Mouse (Mus musculus) liver, embryonic 15.5 days (tissue): ENCODE results near the gene Snd1. TPM values are rescaled to one million over a fixed set of nuclear protein-coding genes. Genes with fewer than 3 reads are reported as not detected.

Experiments used
- ATAC-seq: fragments of 200-750 bp; cut with Nextera tagmentation; 2 replicates; pipeline ENCODE4 v1.8.0; 2017; ENCODE audit warnings: moderate number of reproducible peaks, mild to moderate bottlenecking, moderate library complexity; ENCODE audit not compliant: insufficient read depth
- H3K27ac ChIP-seq: fragments of 300-500 bp; sonication (generic); replicated peaks from 2 replicates; pipeline ENCODE4 v1.5.1; 2015; ENCODE audit warnings: mild to moderate bottlenecking, inconsistent platforms
- H3K27me3 ChIP-seq: fragments of 300-500 bp; sonication (generic); 2 replicates; pipeline ENCODE4 v1.6.1; 2015; ENCODE audit warnings: mild to moderate bottlenecking, inconsistent platforms
- H3K36me3 ChIP-seq: fragments of 300-500 bp; sonication (generic); replicated peaks from 2 replicates; pipeline ENCODE4 v1.6.1; 2015; ENCODE audit warnings: moderate library complexity, mild to moderate bottlenecking, inconsistent platforms
- H3K4me1 ChIP-seq: fragments of 300-500 bp; sonication (generic); replicated peaks from 2 replicates; pipeline ENCODE4 v1.6.1; 2015; ENCODE audit warnings: inconsistent platforms
- H3K4me2 ChIP-seq: fragments of 300-500 bp; sonication (generic); 2 replicates; pipeline ENCODE4 v1.6.1; 2015; ENCODE audit warnings: moderate library complexity, mild to moderate bottlenecking, inconsistent platforms
- H3K4me3 ChIP-seq: fragments of 300-500 bp; sonication (generic); replicated peaks from 2 replicates; pipeline ENCODE4 v1.5.1; 2015; ENCODE audit warnings: mild to moderate bottlenecking, inconsistent platforms
- H3K9ac ChIP-seq: fragments of 300-500 bp; sonication (generic); 2 replicates; pipeline ENCODE4 v1.6.1; 2015; ENCODE audit warnings: moderate library complexity, mild to moderate bottlenecking, inconsistent platforms
- H3K9me3 ChIP-seq: fragments of 300-500 bp; sonication (generic); replicated peaks from 2 replicates; pipeline ENCODE4 v1.6.1; 2016; ENCODE audit warnings: inconsistent platforms
- WGBS: fragments of 180-500 bp; shearing (Covaris S2); methylation state at CpG from one replicate; pipeline ENCODE4 v1.1.7; 2015; ENCODE audit warnings: mixed read lengths; ENCODE audit not compliant: insufficient replicate concordance; 5-methylcytosine and 5-hydroxymethylcytosine counted together
- polyA plus RNA-seq: library from polyadenylated mRNA; unstranded; fragments of >200 nt; fragmentation: Nextera tagmentation; extraction: Ambion mirVana; gene quantifications from 2 replicates; pipeline ENCODE4 v1.2.1, GENCODE M21; 2015

Snd1 gene
- polyA plus RNA-seq, 1 experiment from 2014 or later: 51.1 TPM

DNA sequence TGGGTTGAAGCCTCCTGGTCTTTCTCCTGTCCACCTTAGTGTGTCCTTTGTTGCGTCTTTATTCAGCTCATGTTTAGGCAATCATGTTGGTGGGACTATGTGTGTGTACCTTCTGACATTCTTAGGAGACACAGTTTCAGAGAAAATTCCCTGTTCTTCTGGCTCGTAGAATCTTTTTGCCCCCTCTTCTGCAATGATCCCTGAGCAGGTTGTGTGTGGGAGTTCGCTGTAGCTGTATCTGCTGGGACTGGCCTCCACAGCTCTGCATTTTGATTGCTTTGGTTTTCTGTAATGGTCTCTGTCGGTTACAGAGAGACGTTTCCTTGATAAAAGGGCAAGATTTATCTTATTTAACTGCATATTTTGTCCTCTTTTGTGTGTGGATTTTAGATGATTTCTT is 122.3 kb downstream of the Snd1 start:
- 78% methylated on average over 5 of the region's 5 CpGs for WGBS
- H3K4me2 ChIP-seq: no peak overlapping the region
- H3K36me3 ChIP-seq: no peaks in the 10 kb centered on the region
- ATAC-seq: no peak
- H3K4me1 ChIP-seq: peaks cover 36% of the 10 kb centered on the region
- H3K9me3 ChIP-seq: no peaks in the 10 kb centered on the region
- H3K27me3 ChIP-seq: no peaks in the 10 kb centered on the region
- H3K27ac ChIP-seq: no peak overlapping the region
- H3K9ac ChIP-seq: no peak overlapping the region
- no peak overlapping the region for H3K4me3 ChIP-seq

DNA sequence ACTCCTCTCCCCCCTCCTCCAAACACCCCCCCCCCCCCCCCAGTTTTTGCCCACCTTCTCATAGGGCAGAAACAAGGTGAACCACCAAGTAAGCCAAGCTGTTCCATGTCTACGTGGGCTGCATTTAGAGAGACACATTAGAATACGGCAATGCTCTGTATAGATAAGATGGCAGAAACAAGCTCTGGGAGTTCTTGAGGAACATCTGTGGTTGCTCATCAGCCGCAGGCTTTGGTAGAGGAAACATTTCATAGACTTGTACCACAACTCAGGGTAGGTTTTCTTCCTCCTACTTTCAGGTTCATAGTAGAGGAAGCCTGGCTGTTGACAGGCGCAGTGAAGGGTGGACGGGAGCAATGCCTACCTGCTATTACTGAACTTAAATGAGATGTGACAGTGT is 124.2 kb downstream of the Snd1 start:
- no peak overlapping the region for H3K4me3 ChIP-seq
- H3K4me2 ChIP-seq: peak overlapping the region; percentile 52
- H3K27ac ChIP-seq: peak overlapping the region; percentile 78
- no peaks in the 10 kb centered on the region for H3K27me3 ChIP-seq
- WGBS: 16% methylated on average over 5 of the region's 5 CpGs
- ATAC-seq: peak; percentile 75
- no peaks in the 10 kb centered on the region for H3K36me3 ChIP-seq
- H3K9ac ChIP-seq: no peak overlapping the region
- no peaks in the 10 kb centered on the region for H3K9me3 ChIP-seq
- peaks cover 52% of the 10 kb centered on the region for H3K4me1 ChIP-seq

DNA sequence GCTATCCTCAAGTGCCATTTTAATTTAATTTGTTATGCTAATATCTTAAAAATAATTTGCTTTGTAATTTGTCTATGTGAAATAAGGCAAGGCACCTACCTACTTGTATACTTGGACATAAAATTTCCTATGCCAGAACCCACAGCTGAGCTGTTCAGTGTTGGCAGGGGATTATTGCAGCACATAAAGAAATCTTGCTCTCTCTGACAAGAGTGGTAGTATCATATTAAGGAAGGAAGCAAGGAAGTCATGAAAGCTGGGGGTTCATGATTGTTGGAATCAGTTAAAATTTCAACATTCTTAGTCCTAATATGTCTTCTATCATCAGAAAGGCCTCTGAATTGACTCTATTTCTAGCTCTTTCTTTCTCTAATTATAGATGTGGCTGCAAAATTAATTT is 125.5 kb downstream of the Snd1 start:
- peaks cover 63% of the 10 kb centered on the region for H3K4me1 ChIP-seq
- no peak overlapping the region for H3K9ac ChIP-seq
- no peak overlapping the region for H3K4me3 ChIP-seq
- no peaks in the 10 kb centered on the region for H3K9me3 ChIP-seq
- ATAC-seq: no peak
- no peak overlapping the region for H3K4me2 ChIP-seq
- no peak overlapping the region for H3K27ac ChIP-seq
- H3K27me3 ChIP-seq: no peaks in the 10 kb centered on the region
- H3K36me3 ChIP-seq: no peaks in the 10 kb centered on the region

DNA sequence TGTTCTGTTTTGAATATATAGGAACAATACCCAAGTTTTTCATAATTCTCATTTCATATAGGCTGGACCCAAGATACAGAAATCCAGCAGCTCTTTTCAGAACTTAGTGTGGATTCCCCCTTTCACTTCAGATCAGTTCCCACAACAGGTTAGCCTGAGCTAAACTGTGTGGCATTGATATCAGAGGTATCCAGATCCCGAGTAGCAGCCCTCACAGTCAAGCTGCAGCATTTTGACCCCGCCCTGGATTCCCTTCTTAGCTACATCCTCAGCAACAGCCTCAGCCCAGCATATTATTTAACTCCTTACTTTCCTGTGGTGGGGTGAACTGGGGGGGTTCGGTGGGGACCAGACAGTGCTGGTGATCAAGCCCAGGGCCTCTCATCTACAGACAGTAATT is 128.5 kb downstream of the Snd1 start:
- Histone ChIP-seq H3K4me1 (peaks cover 73% of the 10 kb centered on the region), H3K27me3 (no peaks in the 10 kb centered on the region), H3K9ac (no peak overlapping the region), H3K27ac (0 out of 2 replicates have a peak overlapping the region, but pooled peaks have one; percentile 4), H3K4me2 (peak overlapping the region; percentile 26; the same call in 1 of the 2 replicates), H3K4me3 (no peak overlapping the region), H3K9me3 (no peaks in the 10 kb centered on the region), H3K36me3 (no peaks in the 10 kb centered on the region)
- 33% methylated on average over 3 of the region's 3 CpGs for WGBS
- peak; percentile 83 for ATAC-seq

DNA sequence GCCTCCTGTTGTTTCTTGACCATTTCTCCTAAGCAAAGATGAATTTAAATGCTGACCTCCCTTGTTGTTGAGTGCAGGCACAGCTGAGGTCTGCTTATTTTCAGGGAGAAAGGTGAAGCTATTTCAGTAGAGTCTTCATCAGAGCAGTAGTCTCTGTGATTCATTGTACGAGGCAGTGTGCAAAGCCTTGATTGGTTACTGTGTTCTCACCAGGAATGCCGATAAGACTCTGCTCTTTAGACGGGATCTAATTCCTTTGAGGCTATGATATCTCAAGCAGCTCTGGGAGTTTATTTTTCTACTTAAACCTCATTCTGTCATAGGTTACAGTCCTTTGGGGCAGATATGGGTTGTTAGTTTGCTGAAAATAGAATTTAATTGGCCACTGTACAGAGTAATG is 128.9 kb downstream of the Snd1 start:
- H3K4me2 ChIP-seq: peak overlapping the region; percentile 26; the same call in 1 of the 2 replicates
- H3K36me3 ChIP-seq: no peaks in the 10 kb centered on the region
- no peaks in the 10 kb centered on the region for H3K27me3 ChIP-seq
- WGBS: 59% methylated on average over 3 of the region's 3 CpGs
- H3K9ac ChIP-seq: no peak overlapping the region
- peaks cover 69% of the 10 kb centered on the region for H3K4me1 ChIP-seq
- H3K9me3 ChIP-seq: no peaks in the 10 kb centered on the region
- no peak for ATAC-seq
- no peak overlapping the region for H3K4me3 ChIP-seq
- 0 out of 2 replicates have a peak overlapping the region, but pooled peaks have one; percentile 7 for H3K27ac ChIP-seq

DNA sequence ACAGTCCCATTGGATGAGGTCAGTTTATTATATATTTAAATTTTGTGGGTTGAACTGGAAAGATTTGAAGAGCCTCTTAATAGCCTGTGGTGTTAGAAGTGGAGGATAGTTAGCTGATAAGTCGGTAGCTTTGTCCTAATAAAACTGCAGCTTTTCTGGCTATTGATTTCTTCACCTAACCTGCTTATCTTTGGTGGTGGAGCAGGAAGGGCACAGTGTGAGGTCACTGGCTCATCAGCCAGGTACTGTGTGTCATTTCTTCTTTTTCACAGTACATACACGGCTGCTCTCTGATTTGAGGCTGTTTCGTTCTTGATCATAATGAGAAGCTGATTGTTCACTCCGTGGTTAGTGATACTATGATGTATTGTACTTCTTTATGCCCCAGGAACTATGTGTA is 134.4 kb downstream of the Snd1 start:
- Histone ChIP-seq H3K4me1 (peaks cover 20% of the 10 kb centered on the region), H3K36me3 (no peaks in the 10 kb centered on the region), H3K4me2 (no peak overlapping the region), H3K9me3 (no peaks in the 10 kb centered on the region), H3K4me3 (no peak overlapping the region), H3K27ac (no peak overlapping the region), H3K9ac (no peak overlapping the region), H3K27me3 (no peaks in the 10 kb centered on the region)
- ATAC-seq: no peak
- 67% methylated on average over 4 of the region's 4 CpGs for WGBS

DNA sequence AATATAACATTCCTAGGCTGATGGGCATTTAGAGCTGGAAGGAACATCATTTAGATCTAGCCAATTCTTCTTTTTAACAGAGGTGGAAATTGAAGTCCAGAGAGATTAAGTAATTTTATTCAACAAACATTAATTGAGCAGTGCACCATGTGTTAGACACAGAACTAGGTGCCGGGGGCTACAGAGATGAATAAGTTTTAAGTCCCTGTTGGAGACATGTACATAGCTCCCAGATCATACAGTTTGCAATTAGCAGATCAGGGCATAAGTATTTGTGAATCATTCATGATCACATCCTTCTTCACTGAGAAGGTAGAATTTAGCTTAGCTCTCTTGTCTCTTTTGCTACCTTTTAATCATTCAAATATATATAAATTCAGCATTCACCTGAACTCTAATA is 135.2 kb downstream of the Snd1 start:
- H3K27me3 ChIP-seq: no peaks in the 10 kb centered on the region
- no peak for ATAC-seq
- H3K9me3 ChIP-seq: no peaks in the 10 kb centered on the region
- H3K9ac ChIP-seq: no peak overlapping the region
- H3K36me3 ChIP-seq: no peaks in the 10 kb centered on the region
- no peak overlapping the region for H3K4me2 ChIP-seq
- 87% methylated on average over 1 of the region's 1 CpGs for WGBS
- H3K4me1 ChIP-seq: peaks cover 15% of the 10 kb centered on the region
- no peak overlapping the region for H3K27ac ChIP-seq
- H3K4me3 ChIP-seq: no peak overlapping the region

DNA sequence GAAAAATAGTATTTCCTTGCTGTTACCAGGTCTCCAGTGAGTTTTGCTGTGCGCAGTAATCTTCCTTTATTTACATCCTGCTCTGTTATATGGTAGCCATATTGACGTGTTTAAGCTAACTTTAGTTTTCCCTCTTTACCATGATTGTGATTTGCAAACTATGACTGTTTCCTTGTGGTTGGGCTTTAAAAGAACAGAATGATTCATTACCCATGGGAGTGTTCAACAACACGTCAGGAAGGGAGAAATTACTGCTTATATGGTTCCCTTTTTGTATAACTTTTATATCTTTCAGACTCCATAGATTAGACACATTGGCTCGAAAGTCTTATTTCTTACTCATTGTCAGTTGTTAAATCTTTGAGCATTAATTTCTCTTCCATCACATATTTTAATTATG is 138.5 kb downstream of the Snd1 start:
- H3K36me3 ChIP-seq: no peaks in the 10 kb centered on the region
- no peak overlapping the region for H3K27ac ChIP-seq
- no peak overlapping the region for H3K9ac ChIP-seq
- no peaks in the 10 kb centered on the region for H3K27me3 ChIP-seq
- H3K4me2 ChIP-seq: no peak overlapping the region
- ATAC-seq: no peak
- no peak overlapping the region for H3K4me3 ChIP-seq
- H3K4me1 ChIP-seq: peaks cover 17% of the 10 kb centered on the region
- H3K9me3 ChIP-seq: no peaks in the 10 kb centered on the region
- WGBS: 71% methylated on average over 4 of the region's 4 CpGs

DNA sequence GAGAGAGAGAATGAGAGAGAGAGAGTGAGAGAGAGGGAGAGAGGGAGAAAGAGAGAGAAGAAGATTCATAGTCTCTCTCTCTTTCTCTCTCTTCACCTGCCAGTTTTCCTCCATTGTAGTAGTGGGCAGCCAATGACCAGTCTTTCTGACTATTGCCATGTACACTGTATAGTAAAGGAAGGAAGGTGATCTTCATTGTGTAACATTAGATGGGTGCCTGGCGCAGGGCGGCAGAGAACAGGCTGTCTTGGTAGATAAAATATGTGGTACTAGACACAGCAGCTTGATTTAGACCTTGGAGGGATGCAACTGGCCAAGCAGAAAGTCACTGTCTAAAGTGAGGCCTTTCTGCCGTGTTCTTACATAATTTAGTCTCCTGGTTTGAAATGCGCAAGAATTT is 139.9 kb downstream of the Snd1 start:
- Histone ChIP-seq H3K27me3 (no peaks in the 10 kb centered on the region), H3K4me2 (no peak overlapping the region), H3K27ac (no peak overlapping the region), H3K4me3 (no peak overlapping the region), H3K9me3 (no peaks in the 10 kb centered on the region), H3K36me3 (no peaks in the 10 kb centered on the region), H3K4me1 (peaks cover 30% of the 10 kb centered on the region), H3K9ac (no peak overlapping the region)
- 72% methylated on average over 4 of the region's 4 CpGs for WGBS
- ATAC-seq: no peak

DNA sequence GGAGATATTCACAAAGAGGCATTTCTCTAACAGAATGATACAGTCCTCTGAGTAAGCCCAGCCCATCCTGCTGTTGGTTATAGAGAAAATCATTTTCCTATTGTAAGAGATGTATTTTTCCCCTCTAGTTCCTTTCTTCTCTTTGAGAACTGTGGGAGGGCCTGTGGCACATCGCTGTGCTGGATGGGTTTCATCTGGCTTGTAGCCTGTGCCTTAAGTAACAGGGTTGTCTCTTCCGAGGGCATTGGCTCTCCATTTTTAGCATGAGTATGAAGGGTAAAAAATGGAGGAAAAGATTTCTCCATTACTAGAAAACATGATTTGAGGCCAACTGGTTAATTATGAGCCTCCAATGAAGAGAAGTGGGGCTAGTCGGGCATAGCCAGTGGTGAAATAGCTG is 140.5 kb downstream of the Snd1 start:
- Histone ChIP-seq H3K4me2 (no peak overlapping the region), H3K9ac (no peak overlapping the region), H3K9me3 (no peaks in the 10 kb centered on the region), H3K4me3 (no peak overlapping the region), H3K36me3 (no peaks in the 10 kb centered on the region), H3K4me1 (peaks cover 34% of the 10 kb centered on the region), H3K27me3 (no peaks in the 10 kb centered on the region), H3K27ac (no peak overlapping the region)
- no peak for ATAC-seq
- 85% methylated on average over 3 of the region's 3 CpGs for WGBS

DNA sequence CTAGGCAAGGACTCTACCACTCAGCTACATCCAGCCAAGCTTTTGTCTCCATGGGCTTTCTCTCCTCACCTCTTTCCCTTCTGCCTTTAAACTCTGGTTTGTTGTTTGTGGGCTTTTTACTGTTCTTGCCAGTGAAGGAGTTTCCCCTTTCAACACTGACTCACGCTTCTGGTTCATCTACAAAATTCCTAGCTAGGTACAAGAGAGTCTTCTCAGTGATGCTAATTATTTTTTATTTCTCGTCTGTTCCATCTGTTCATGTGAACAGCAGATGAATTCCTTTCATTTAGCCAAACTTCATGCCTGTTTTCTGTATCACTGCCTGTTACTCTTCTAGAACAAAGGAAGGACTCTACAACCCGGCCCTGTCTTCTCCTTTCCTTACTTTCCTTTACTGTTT is 141.0 kb downstream of the Snd1 start:
- Histone ChIP-seq H3K4me3 (no peak overlapping the region), H3K27me3 (no peaks in the 10 kb centered on the region), H3K27ac (no peak overlapping the region), H3K9ac (no peak overlapping the region), H3K36me3 (no peaks in the 10 kb centered on the region), H3K4me2 (no peak overlapping the region), H3K4me1 (peaks cover 39% of the 10 kb centered on the region), H3K9me3 (no peaks in the 10 kb centered on the region)
- ATAC-seq: no peak
- WGBS: 60% methylated on average over 3 of the region's 3 CpGs

DNA sequence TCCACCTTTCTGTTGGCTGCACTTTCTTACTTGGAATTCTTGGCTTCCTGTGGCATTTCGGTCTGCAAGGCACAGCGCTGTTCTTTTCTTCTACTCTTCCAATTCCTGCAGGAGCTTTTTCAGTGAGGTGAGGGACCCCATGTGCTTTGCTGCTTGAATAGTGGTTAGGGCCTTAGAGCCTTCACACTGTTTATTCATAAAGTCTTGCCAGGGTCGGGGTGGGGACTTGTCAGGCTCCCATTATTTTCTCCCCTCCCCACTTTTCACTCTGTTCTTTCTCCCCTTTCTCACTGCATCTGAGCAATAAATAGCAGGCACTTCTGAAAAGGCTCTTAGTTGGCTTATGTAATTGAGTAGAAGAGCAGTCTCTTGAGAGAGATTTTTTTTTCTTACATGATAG is 143.4 kb downstream of the Snd1 start:
- no peak for ATAC-seq
- H3K4me2 ChIP-seq: no peak overlapping the region
- no peak overlapping the region for H3K9ac ChIP-seq
- WGBS: 79% methylated on average over 3 of the region's 3 CpGs
- H3K27ac ChIP-seq: 0 out of 2 replicates have a peak overlapping the region, but pooled peaks have one; percentile 12
- no peaks in the 10 kb centered on the region for H3K27me3 ChIP-seq
- H3K4me1 ChIP-seq: peaks cover 62% of the 10 kb centered on the region
- H3K9me3 ChIP-seq: no peaks in the 10 kb centered on the region
- H3K4me3 ChIP-seq: no peak overlapping the region
- H3K36me3 ChIP-seq: no peaks in the 10 kb centered on the region
